Mouse (Mus musculus) forebrain, embryonic 16.5 days (tissue): Measurements from ENCODE around the gene Cop1. TPM values are rescaled to one million over a fixed set of nuclear protein-coding genes. Genes with fewer than 3 reads are reported as not detected.
"Not testable (repeated sequence)": the region's sequence is repeated elsewhere in the genome, so short reads cannot be mapped to it uniquely, and the experiment has no call there.

Experiments
- ATAC-seq: fragments of 200-750 bp; cut with Nextera tagmentation; 2 replicates; pipeline ENCODE4 v1.8.0; 2017; ENCODE audit warnings: mild to moderate bottlenecking, moderate library complexity
- H3K27ac ChIP-seq: fragments of 300-500 bp; sonication (generic); 2 replicates; pipeline ENCODE4 v1.5.1; 2014; ENCODE audit warnings: low read length, control low read depth
- H3K27me3 ChIP-seq: fragments of 300-500 bp; sonication (generic); replicated peaks from 2 replicates; pipeline ENCODE4 v1.6.1; 2014; ENCODE audit warnings: low read length; ENCODE audit not compliant: control insufficient read depth, insufficient read depth
- H3K36me3 ChIP-seq: fragments of 300-500 bp; sonication (generic); 2 replicates; pipeline ENCODE4 v1.6.1; 2014; ENCODE audit not compliant: control insufficient read depth, insufficient read depth
- H3K4me1 ChIP-seq: fragments of 300-500 bp; sonication (generic); replicated peaks from 2 replicates; pipeline ENCODE4 v1.6.1; 2014; ENCODE audit warnings: low read length; ENCODE audit not compliant: control insufficient read depth, insufficient read depth
- H3K4me2 ChIP-seq: fragments of 300-500 bp; sonication (generic); 2 replicates; pipeline ENCODE4 v1.6.1; 2014; ENCODE audit warnings: mild to moderate bottlenecking, low read length, control low read depth
- H3K4me3 ChIP-seq: fragments of 300-500 bp; sonication (generic); replicated peaks from 2 replicates; pipeline ENCODE4 v1.5.1; 2014; ENCODE audit warnings: mild to moderate bottlenecking, low read length, control low read depth
- H3K9ac ChIP-seq: fragments of 300-500 bp; sonication (generic); replicated peaks from 2 replicates; pipeline ENCODE4 v1.6.1; 2014; ENCODE audit warnings: low read depth, low read length, control low read depth
- H3K9me3 ChIP-seq: fragments of 300-500 bp; sonication (generic); 2 replicates; pipeline ENCODE4 v1.6.1; 2016; ENCODE audit warnings: low read length; ENCODE audit not compliant: control insufficient read depth
- WGBS: fragments of 180-500 bp; shearing (Covaris S2); extraction: QIAGEN DNeasy Blood & Tissue Kit; methylation state at CpG from one replicate; pipeline ENCODE4 v1.1.7; 2014; 5-methylcytosine and 5-hydroxymethylcytosine counted together
- polyA plus RNA-seq: library from polyadenylated mRNA; unstranded; fragments of >200 nt; fragmentation: Nextera tagmentation; extraction: Ambion mirVana; gene quantifications from 2 replicates; pipeline ENCODE4 v1.2.1, GENCODE M21; 2015

Cop1 gene
- polyA plus RNA-seq = 24.3 and 26.0 TPM in 2 replicates

- H3K9ac ChIP-seq = peak within 1 kb of the TSS; percentile 74
- H3K27ac ChIP-seq = peak within 1 kb of the TSS; percentile 98
- under 1% methylated on average over 73 of the region's 97 CpGs for WGBS
Measured at GRCm38 (mm10) chr1:159231781-159232571, at the start of gene Cop1. TSS of gene Cop1 (plus strand) at chr1:159232320.

GRCm38 (mm10) chr1:159186741-159187140 lies 45.4 kb upstream of the Cop1 start:
- Histone ChIP-seq H3K9me3 (no peaks in the 10 kb centered on the region), H3K27ac (no peak overlapping the region), H3K4me3 (no peak overlapping the region), H3K36me3 (no peaks in the 10 kb centered on the region), H3K4me1 (no peaks in the 10 kb centered on the region), H3K27me3 (no peaks in the 10 kb centered on the region), H3K4me2 (no peak overlapping the region), H3K9ac (no peak overlapping the region)
- 32% methylated on average over 3 of the region's 3 CpGs for WGBS
- ATAC-seq = no peak

More at GRCm38 (mm10) chr1:159231781-159232571, at the start of gene Cop1:
- ATAC-seq = peak; percentile 97
- H3K9me3 ChIP-seq, H3K36me3 ChIP-seq, H3K27me3 ChIP-seq: not testable (repeated sequence)
- peak within 1 kb of the TSS; percentile 56 for H3K4me3 ChIP-seq
- H3K4me1 ChIP-seq = peaks cover 17% of the 10 kb centered on the region
- H3K4me2 ChIP-seq = peak within 1 kb of the TSS; percentile 86

GRCm38 (mm10) chr1:159198603-159199002 lies 33.5 kb upstream of the Cop1 start:
- H3K9me3 ChIP-seq = no peaks in the 10 kb centered on the region
- no peak for ATAC-seq
- no peak overlapping the region for H3K9ac ChIP-seq
- H3K36me3 ChIP-seq = no peaks in the 10 kb centered on the region
- H3K27me3 ChIP-seq = no peaks in the 10 kb centered on the region
- H3K27ac ChIP-seq = no peak overlapping the region
- H3K4me2 ChIP-seq = no peak overlapping the region
- 78% methylated on average over 3 of the region's 3 CpGs for WGBS
- no peak overlapping the region for H3K4me3 ChIP-seq
- H3K4me1 ChIP-seq = no peaks in the 10 kb centered on the region

- Histone ChIP-seq H3K27me3 (no peaks in the 10 kb centered on the region), H3K9me3 (no peaks in the 10 kb centered on the region), H3K9ac (no peak overlapping the region), H3K4me2 (no peak overlapping the region), H3K27ac (no peak overlapping the region), H3K4me3 (no peak overlapping the region), H3K4me1 (no peaks in the 10 kb centered on the region), H3K36me3 (no peaks in the 10 kb centered on the region)
- 87% methylated on average over 3 of the region's 3 CpGs for WGBS
- no peak for ATAC-seq
Measured at GRCm38 (mm10) chr1:159199606-159200005, 32.5 kb upstream of the Cop1 start.

GRCm38 (mm10) chr1:159201220-159201619 lies 30.9 kb upstream of the Cop1 start:
- Histone ChIP-seq H3K27ac (no peak overlapping the region), H3K27me3 (no peaks in the 10 kb centered on the region), H3K9me3 (no peaks in the 10 kb centered on the region), H3K36me3 (no peaks in the 10 kb centered on the region), H3K4me2 (no peak overlapping the region), H3K4me3 (no peak overlapping the region), H3K9ac (no peak overlapping the region), H3K4me1 (no peaks in the 10 kb centered on the region)
- ATAC-seq = no peak

- ATAC-seq = no peak
- Histone ChIP-seq H3K27ac (no peak overlapping the region), H3K4me1 (no peaks in the 10 kb centered on the region), H3K36me3 (no peaks in the 10 kb centered on the region), H3K9me3 (no peaks in the 10 kb centered on the region), H3K9ac (no peak overlapping the region), H3K4me2 (no peak overlapping the region), H3K27me3 (no peaks in the 10 kb centered on the region), H3K4me3 (no peak overlapping the region)
- 81% methylated on average over 4 of the region's 4 CpGs for WGBS
Measured at GRCm38 (mm10) chr1:159211711-159212110, 20.4 kb upstream of the Cop1 start.

- no peak for ATAC-seq
- Histone ChIP-seq H3K4me3 (no peak overlapping the region), H3K4me1 (no peaks in the 10 kb centered on the region), H3K9me3 (no peaks in the 10 kb centered on the region), H3K27ac (no peak overlapping the region), H3K4me2 (no peak overlapping the region), H3K9ac (no peak overlapping the region), H3K36me3 (no peaks in the 10 kb centered on the region), H3K27me3 (no peaks in the 10 kb centered on the region)
- 93% methylated on average over 4 of the region's 4 CpGs for WGBS
Measured at GRCm38 (mm10) chr1:159217437-159217836, 14.7 kb upstream of the Cop1 start.

GRCm38 (mm10) chr1:159222046-159222445 lies 10.1 kb upstream of the Cop1 start:
- Histone ChIP-seq H3K27ac (no peak overlapping the region), H3K36me3 (no peaks in the 10 kb centered on the region), H3K27me3 (no peaks in the 10 kb centered on the region), H3K4me2 (no peak overlapping the region), H3K4me3 (no peak overlapping the region), H3K9ac (no peak overlapping the region), H3K9me3 (no peaks in the 10 kb centered on the region), H3K4me1 (no peaks in the 10 kb centered on the region)
- no peak for ATAC-seq
- WGBS = 82% methylated on average over 2 of the region's 2 CpGs

- Histone ChIP-seq H3K4me1 (no peaks in the 10 kb centered on the region), H3K4me3 (no peak overlapping the region), H3K27me3 (no peaks in the 10 kb centered on the region), H3K9me3 (no peaks in the 10 kb centered on the region), H3K27ac (no peak overlapping the region), H3K4me2 (no peak overlapping the region), H3K9ac (no peak overlapping the region), H3K36me3 (no peaks in the 10 kb centered on the region)
- ATAC-seq = no peak
- 81% methylated on average over 8 of the region's 8 CpGs for WGBS
Measured at GRCm38 (mm10) chr1:159225064-159225824, 6.9 kb upstream of the Cop1 start.
